Mouse (Mus musculus): ENCODE measurements around the gene Traf5.

The Traf5 gene

GRCm38 (mm10) chr1:192066956-192067355 is 25.4 kb downstream of the Traf5 start:
- in situ Hi-C loops (cut with MboI, MseI), result no loop called here

- in situ Hi-C loops (cut with MboI, MseI), result no loop called here
Observed at GRCm38 (mm10) chr1:192063209-192063946, 29.0 kb downstream of the Traf5 start.

- in situ Hi-C loops (cut with MboI, MseI), result no loop called here
Observed at GRCm38 (mm10) chr1:192062682-192063081, 29.7 kb downstream of the Traf5 start.

- in situ Hi-C loops (cut with MboI, MseI), result no loop called here
Observed at GRCm38 (mm10) chr1:192061666-192062306, 30.6 kb downstream of the Traf5 start.

- in situ Hi-C loops (cut with MboI, MseI), result no loop called here
Observed at GRCm38 (mm10) chr1:192058911-192059310, 33.4 kb downstream of the Traf5 start.

- in situ Hi-C loops (cut with MboI, MseI), result no loop called here
Observed at GRCm38 (mm10) chr1:192053726-192054125, 38.6 kb downstream of the Traf5 start.

GRCm38 (mm10) chr1:192052986-192053385 is 39.4 kb downstream of the Traf5 start:
- in situ Hi-C loops (cut with MboI, MseI), result no loop called here

GRCm38 (mm10) chr1:192052461-192052860 is 39.9 kb downstream of the Traf5 start:
- in situ Hi-C loops (cut with MboI, MseI), result no loop called here

- in situ Hi-C loops (cut with MboI, MseI), result no loop called here
Observed at GRCm38 (mm10) chr1:191999022-191999421, 93.3 kb downstream of the Traf5 start.

GRCm38 (mm10) chr1:191996621-191997185 is 95.7 kb downstream of the Traf5 start:
- in situ Hi-C loops (cut with MboI, MseI), result no loop called here

GRCm38 (mm10) chr1:191995916-191996315 is 96.4 kb downstream of the Traf5 start:
- in situ Hi-C loops (cut with MboI, MseI), result no loop called here

- in situ Hi-C loops (cut with MboI, MseI), result no loop called here
Observed at GRCm38 (mm10) chr1:191995488-191995887, 96.9 kb downstream of the Traf5 start.

- in situ Hi-C loops (cut with MboI, MseI), result no loop called here
Observed at GRCm38 (mm10) chr1:191994476-191994875, 97.9 kb downstream of the Traf5 start.

- in situ Hi-C loops (cut with MboI, MseI), result no loop called here
Observed at GRCm38 (mm10) chr1:191992040-191992780, 100.1 kb downstream of the Traf5 start.

GRCm38 (mm10) chr1:191989994-191990393 is 102.4 kb downstream of the Traf5 start:
- in situ Hi-C loops (cut with MboI, MseI), result no loop called here

- in situ Hi-C loops (cut with MboI, MseI), result no loop called here
Observed at GRCm38 (mm10) chr1:191989060-191989459, 103.3 kb downstream of the Traf5 start.

GRCm38 (mm10) chr1:191988646-191989045 is 103.7 kb downstream of the Traf5 start:
- in situ Hi-C loops (cut with MboI, MseI), result no loop called here

GRCm38 (mm10) chr1:191987481-191987769 is 104.9 kb downstream of the Traf5 start:
- in situ Hi-C loops (cut with MboI, MseI), result no loop called here

GRCm38 (mm10) chr1:191986674-191987480 is 105.5 kb downstream of the Traf5 start:
- in situ Hi-C loops (cut with MboI, MseI), result no loop called here

- in situ Hi-C loops (cut with MboI, MseI), result no loop called here
Observed at GRCm38 (mm10) chr1:191981426-191982102, 110.8 kb downstream of the Traf5 start.

GRCm38 (mm10) chr1:191977187-191977586 is 115.2 kb downstream of the Traf5 start, which contains the start of gene Rd3:
Gene Rd3, plus strand, starts transcription at chr1:191977370.
- in situ Hi-C loops (cut with MboI, MseI), result no loop called here
